Comparison of ENCODE assay signal across 8 mouse cellular contexts in the genomic region with DNA sequence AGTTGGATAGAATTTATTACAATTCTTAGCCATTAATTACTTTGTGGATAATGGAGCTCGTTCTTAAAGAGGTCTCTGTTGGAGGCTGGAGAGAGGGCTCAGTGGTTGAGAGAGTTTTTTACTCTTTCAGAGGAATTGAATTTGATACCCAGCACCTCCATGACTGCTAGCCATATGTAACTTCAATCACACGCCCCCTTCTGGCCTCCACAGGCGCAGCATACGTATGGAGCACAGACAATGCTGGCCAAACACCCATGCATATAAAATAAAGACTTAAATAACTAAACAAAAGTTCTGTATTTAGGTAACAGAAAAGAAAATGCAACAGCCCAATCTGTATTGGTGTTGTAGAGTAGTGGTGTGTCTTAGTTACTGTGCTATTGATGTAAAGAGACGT. TPM values are rescaled to one million over a fixed set of nuclear protein-coding genes. Genes with fewer than 3 reads are reported as not detected.
DNase-seq lines count a peak whose midpoint lies in the region; ATAC-seq and TF ChIP-seq lines count a peak whose summit lies in the region.

No protein-coding gene starts in this region.

- ATAC-seq in forebrain, embryonic 14.5 days, result no peak
- no peak for ATAC-seq in forebrain, embryonic 13.5 days
- no peak for ATAC-seq in midbrain, postnatal 0 days (ENCODE audit: low FRiP score)
- ATAC-seq in midbrain, embryonic 16.5 days, result no peak
- ATAC-seq in monocyte, adult 5-6 weeks (replicated peaks; ENCODE audit: insufficient number of reproducible peaks, low FRiP score, low TSS enrichment, poor library complexity, severe bottlenecking), result no peak

- H3K9me3 ChIP-seq in forebrain, embryonic 14.5 days (replicated peaks; ENCODE audit: control insufficient read depth, low read length), result no peaks in the 10 kb centered on the region
- H3K9me3 ChIP-seq in forebrain, embryonic 13.5 days (replicated peaks), result no peaks in the 10 kb centered on the region
- H3K9me3 ChIP-seq in midbrain, postnatal 0 days (ENCODE audit: low read length), result no peaks in the 10 kb centered on the region
- no peaks in the 10 kb centered on the region for H3K9me3 ChIP-seq in midbrain, embryonic 16.5 days (replicated peaks; ENCODE audit: control insufficient read depth, low read length, poor library complexity, severe bottlenecking)

- no peaks in the 10 kb centered on the region for H3K4me1 ChIP-seq in forebrain, embryonic 14.5 days (ENCODE audit: control insufficient read depth, insufficient read depth, low read length)
- H3K4me1 ChIP-seq in forebrain, embryonic 13.5 days, result no peaks in the 10 kb centered on the region
- no peaks in the 10 kb centered on the region for H3K4me1 ChIP-seq in midbrain, postnatal 0 days (ENCODE audit: insufficient read depth, low read length)
- H3K4me1 ChIP-seq in midbrain, embryonic 16.5 days (ENCODE audit: control insufficient read depth, insufficient read depth, low read length), result no peaks in the 10 kb centered on the region

- no peak overlapping the region for H3K4me3 ChIP-seq in forebrain, embryonic 14.5 days (ENCODE audit: low read depth, low read length)
- no peak overlapping the region for H3K4me3 ChIP-seq in forebrain, embryonic 13.5 days
- H3K4me3 ChIP-seq in midbrain, postnatal 0 days (ENCODE audit: low read depth, low read length), result no peak overlapping the region
- no peak overlapping the region for H3K4me3 ChIP-seq in midbrain, embryonic 16.5 days (ENCODE audit: low read depth, low read length)

- H3K27ac ChIP-seq in forebrain, embryonic 14.5 days (ENCODE audit: low read depth, low read length), result no peak overlapping the region
- H3K27ac ChIP-seq in forebrain, embryonic 13.5 days, result no peak overlapping the region
- H3K27ac ChIP-seq in midbrain, postnatal 0 days (ENCODE audit: low read depth, low read length), result no peak overlapping the region
- no peak overlapping the region for H3K27ac ChIP-seq in midbrain, embryonic 16.5 days (ENCODE audit: low read length)

- WGBS in forebrain, embryonic 14.5 days, result 71% methylated on average over 5 of the region's 5 CpGs
- 62% methylated on average over 5 of the region's 5 CpGs for WGBS in forebrain, embryonic 13.5 days
- WGBS in midbrain, postnatal 0 days, result 65% methylated on average over 5 of the region's 5 CpGs
- WGBS in midbrain, embryonic 16.5 days, result 76% methylated on average over 5 of the region's 5 CpGs

- peaks cover 61% of the 10 kb centered on the region for H3K36me3 ChIP-seq in forebrain, embryonic 14.5 days (ENCODE audit: control insufficient read depth, insufficient read depth, low read length)
- H3K36me3 ChIP-seq in forebrain, embryonic 13.5 days (ENCODE audit: poor library complexity, severe bottlenecking), result peaks cover 74% of the 10 kb centered on the region
- H3K36me3 ChIP-seq in midbrain, postnatal 0 days (ENCODE audit: insufficient read depth, low read length), result peaks cover 44% of the 10 kb centered on the region
- H3K36me3 ChIP-seq in midbrain, embryonic 16.5 days (ENCODE audit: control insufficient read depth, insufficient read depth, low read length), result peaks cover 32% of the 10 kb centered on the region

- peak; percentile 71 for TF ChIP-seq CTCF in midbrain, postnatal 0 days (IDR thresholded peaks at IDR 0.05)

- no peak overlapping the region for H3K9ac ChIP-seq in forebrain, embryonic 14.5 days (ENCODE audit: low read length)
- H3K9ac ChIP-seq in forebrain, embryonic 13.5 days, result no peak overlapping the region
- H3K9ac ChIP-seq in midbrain, postnatal 0 days (replicated peaks; ENCODE audit: low read length, poor library complexity, severe bottlenecking), result no peak overlapping the region
- no peak overlapping the region for H3K9ac ChIP-seq in midbrain, embryonic 16.5 days (ENCODE audit: low read depth, low read length)

- DNase-seq in forebrain, embryonic 14.5 days (ENCODE audit: low spot score), result peak; percentile 44
- DNase-seq in midbrain, postnatal 0 days (ENCODE audit: low spot score), result peak; percentile 25
- DNase-seq in adrenal gland, postnatal 25 days, result peak; percentile 41
- DNase-seq in forelimb bud, embryonic 11.5 days (ENCODE audit: low read depth, low spot score), result peak; percentile 26
- DNase-seq in natural killer cell, adult 2 months (ENCODE audit: low spot score in 2 of 2), result peak; percentile 8 to 45

- H3K4me2 ChIP-seq in forebrain, embryonic 14.5 days (ENCODE audit: low read length), result no peak overlapping the region
- no peak overlapping the region for H3K4me2 ChIP-seq in forebrain, embryonic 13.5 days
- H3K4me2 ChIP-seq in midbrain, postnatal 0 days (ENCODE audit: low read depth, low read length, poor library complexity, severe bottlenecking), result no peak overlapping the region
- no peak overlapping the region for H3K4me2 ChIP-seq in midbrain, embryonic 16.5 days (ENCODE audit: low read length)

- H3K27me3 ChIP-seq in forebrain, embryonic 14.5 days (replicated peaks; ENCODE audit: control insufficient read depth, insufficient read depth, low read length), result no peaks in the 10 kb centered on the region
- H3K27me3 ChIP-seq in forebrain, embryonic 13.5 days, result no peaks in the 10 kb centered on the region
- H3K27me3 ChIP-seq in midbrain, postnatal 0 days (ENCODE audit: insufficient read depth, low read length), result no peaks in the 10 kb centered on the region
- no peaks in the 10 kb centered on the region for H3K27me3 ChIP-seq in midbrain, embryonic 16.5 days (ENCODE audit: control insufficient read depth, insufficient read depth, low read depth, low read length)

RNA-seq across cellular contexts. Expression of a gene that starts 43.2 kb away (rescaled TPM):
- polyA plus RNA-seq in forebrain, embryonic 14.5 days (2014; fragmentation: Nextera tagmentation; extraction: Ambion mirVana), result 6.4 and 8.4 TPM in 2 replicates
- polyA plus RNA-seq in forebrain, embryonic 13.5 days (2015; fragmentation: Nextera tagmentation; extraction: Ambion mirVana), result 8.3 and 8.8 TPM in 2 replicates
- total RNA-seq in midbrain, postnatal 0 days (2014; rRNA removed), result 17.2 TPM in 2 replicates
- polyA plus RNA-seq in midbrain, postnatal 0 days (2015; fragmentation: Nextera tagmentation; extraction: Ambion mirVana), result 7.6 and 8.5 TPM in 2 replicates
- 8.4 and 9.3 TPM in 2 replicates for polyA plus RNA-seq in midbrain, embryonic 16.5 days (2015; fragmentation: Nextera tagmentation; extraction: Ambion mirVana)
- 24.3 and 25.7 TPM in 2 replicates for total RNA-seq in adrenal gland, postnatal 25 days (2021)
- 11.1 to 23.8 TPM (median 23.0 TPM) in 3 replicates for total RNA-seq in monocyte, adult 5-6 weeks (2017)

RNA-seq across cellular contexts. Expression of a gene that starts 47.9 kb away (rescaled TPM):
- polyA plus RNA-seq in forebrain, embryonic 14.5 days (2014; fragmentation: Nextera tagmentation; extraction: Ambion mirVana), result 341 and 381 TPM in 2 replicates
- 336 and 347 TPM in 2 replicates for polyA plus RNA-seq in forebrain, embryonic 13.5 days (2015; fragmentation: Nextera tagmentation; extraction: Ambion mirVana)
- total RNA-seq in midbrain, postnatal 0 days (2014; rRNA removed), result 161 and 181 TPM in 2 replicates
- polyA plus RNA-seq in midbrain, postnatal 0 days (2015; fragmentation: Nextera tagmentation; extraction: Ambion mirVana), result 331 and 352 TPM in 2 replicates
- 306 and 312 TPM in 2 replicates for polyA plus RNA-seq in midbrain, embryonic 16.5 days (2015; fragmentation: Nextera tagmentation; extraction: Ambion mirVana)
- 206 and 213 TPM in 2 replicates for total RNA-seq in adrenal gland, postnatal 25 days (2021)
- total RNA-seq in monocyte, adult 5-6 weeks (2017), result 189 to 249 TPM (median 241 TPM) in 3 replicates

RNA-seq across cellular contexts. Expression of a gene that starts 58.4 kb away (rescaled TPM):
- polyA plus RNA-seq in forebrain, embryonic 14.5 days (2014; fragmentation: Nextera tagmentation; extraction: Ambion mirVana), result 2.8 and 3.0 TPM in 2 replicates
- polyA plus RNA-seq in forebrain, embryonic 13.5 days (2015; fragmentation: Nextera tagmentation; extraction: Ambion mirVana), result 1.6 and 1.8 TPM in 2 replicates
- total RNA-seq in midbrain, postnatal 0 days (2014; rRNA removed), result 13.1 and 15.1 TPM in 2 replicates
- 9.0 and 9.3 TPM in 2 replicates for polyA plus RNA-seq in midbrain, postnatal 0 days (2015; fragmentation: Nextera tagmentation; extraction: Ambion mirVana)
- 6.3 and 7.7 TPM in 2 replicates for polyA plus RNA-seq in midbrain, embryonic 16.5 days (2015; fragmentation: Nextera tagmentation; extraction: Ambion mirVana)
- total RNA-seq in adrenal gland, postnatal 25 days (2021), result 2.4 and 3.0 TPM in 2 replicates
- total RNA-seq in monocyte, adult 5-6 weeks (2017), result not detected in 3 replicates
